Mouse (Mus musculus) megakaryocyte progenitor cell, adult 5-6 weeks (primary cell): ENCODE measurements around the gene Dlg1. TPM values are rescaled to one million over a fixed set of nuclear protein-coding genes. Genes with fewer than 3 reads are reported as not detected.

Source experiments
- ATAC-seq: replicated peaks from 2 replicates; pipeline ENCODE4 v1.8.0; 2016; ENCODE audit warnings: mild to moderate bottlenecking, moderate TSS enrichment, inconsistent platforms; ENCODE audit not compliant: poor library complexity
- total RNA-seq, 2 experiments: library from RNA; stranded (forward) in 1 of 2; stranded (reverse) in 1 of 2; fragments of 157-497, 149-512 nt in 1 of 2; fragments of 200-1000 nt in 1 of 2; gene quantifications; 2 replicates each; pipeline versions ENCODE4 v1.2.3 to v1.2.4; 2015 to 2017

Dlg1 gene
- total RNA-seq, 2 experiments from 2014 or later, result 24.9 to 31.0 TPM

DNA sequence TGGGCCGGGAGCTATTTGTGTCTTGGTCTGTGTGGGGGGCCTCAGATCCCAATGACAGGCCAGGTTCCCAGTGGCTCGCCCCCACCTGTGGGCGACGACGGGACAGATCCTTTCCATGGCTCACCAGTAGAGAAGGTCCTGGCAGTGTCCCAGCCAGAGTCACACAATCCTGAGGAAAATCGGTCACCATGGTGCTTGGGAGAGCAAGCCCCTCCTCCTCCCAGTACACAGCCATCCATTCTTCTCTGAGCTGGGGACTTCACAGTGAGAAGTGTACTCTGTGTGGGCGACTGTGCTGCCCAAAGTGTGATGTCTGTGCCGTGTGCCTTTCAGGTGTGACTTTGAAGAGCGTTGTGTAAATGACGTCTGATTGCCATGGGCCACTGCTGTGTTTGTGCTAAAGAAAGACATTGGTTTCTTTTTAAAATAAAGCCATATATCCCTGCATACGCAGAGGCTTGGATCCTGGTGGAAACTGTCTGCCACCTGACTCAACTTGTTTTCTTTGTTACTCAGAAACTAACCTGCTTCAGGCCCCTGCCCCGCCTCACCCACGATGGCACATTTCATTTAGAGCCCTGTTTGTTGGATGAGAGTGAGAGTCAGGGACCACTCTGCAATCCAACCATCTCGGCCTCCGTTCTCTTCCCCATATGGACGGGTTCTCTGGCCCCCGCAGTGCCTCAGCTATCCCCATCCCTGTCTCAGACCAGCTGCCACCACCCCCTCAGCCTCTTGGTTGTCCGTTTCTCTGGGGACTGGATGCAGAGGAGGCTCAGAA lies 235.5 kb downstream of the Dlg1 start:
- no peak for ATAC-seq

DNA sequence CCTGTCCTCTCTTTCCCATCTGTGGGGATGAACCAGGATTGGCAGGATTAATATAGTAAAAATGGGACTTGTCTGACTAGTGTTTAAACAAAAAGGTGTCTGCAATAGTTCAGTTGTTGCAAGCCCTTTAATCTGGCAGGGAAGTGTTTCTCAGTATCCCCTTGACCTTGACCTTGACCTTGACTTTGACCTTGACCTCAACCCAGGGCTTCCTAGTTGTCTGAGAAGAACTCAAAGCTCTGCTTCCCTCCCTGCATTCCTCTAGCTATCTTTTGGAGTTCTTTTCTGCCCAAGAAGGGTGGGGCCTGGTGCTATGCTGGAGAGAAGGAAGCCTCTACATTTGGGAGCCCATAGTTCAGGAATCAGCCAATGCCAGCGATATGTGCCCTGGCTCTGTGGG lies 238.6 kb downstream of the Dlg1 start:
- no peak for ATAC-seq

- ATAC-seq, result no peak
Measured at GRCm38 (mm10) chr16:31903239-31903638, 240.0 kb downstream of the Dlg1 start.

GRCm38 (mm10) chr16:31905331-31905730 lies 242.1 kb downstream of the Dlg1 start:
- ATAC-seq, result no peak

DNA sequence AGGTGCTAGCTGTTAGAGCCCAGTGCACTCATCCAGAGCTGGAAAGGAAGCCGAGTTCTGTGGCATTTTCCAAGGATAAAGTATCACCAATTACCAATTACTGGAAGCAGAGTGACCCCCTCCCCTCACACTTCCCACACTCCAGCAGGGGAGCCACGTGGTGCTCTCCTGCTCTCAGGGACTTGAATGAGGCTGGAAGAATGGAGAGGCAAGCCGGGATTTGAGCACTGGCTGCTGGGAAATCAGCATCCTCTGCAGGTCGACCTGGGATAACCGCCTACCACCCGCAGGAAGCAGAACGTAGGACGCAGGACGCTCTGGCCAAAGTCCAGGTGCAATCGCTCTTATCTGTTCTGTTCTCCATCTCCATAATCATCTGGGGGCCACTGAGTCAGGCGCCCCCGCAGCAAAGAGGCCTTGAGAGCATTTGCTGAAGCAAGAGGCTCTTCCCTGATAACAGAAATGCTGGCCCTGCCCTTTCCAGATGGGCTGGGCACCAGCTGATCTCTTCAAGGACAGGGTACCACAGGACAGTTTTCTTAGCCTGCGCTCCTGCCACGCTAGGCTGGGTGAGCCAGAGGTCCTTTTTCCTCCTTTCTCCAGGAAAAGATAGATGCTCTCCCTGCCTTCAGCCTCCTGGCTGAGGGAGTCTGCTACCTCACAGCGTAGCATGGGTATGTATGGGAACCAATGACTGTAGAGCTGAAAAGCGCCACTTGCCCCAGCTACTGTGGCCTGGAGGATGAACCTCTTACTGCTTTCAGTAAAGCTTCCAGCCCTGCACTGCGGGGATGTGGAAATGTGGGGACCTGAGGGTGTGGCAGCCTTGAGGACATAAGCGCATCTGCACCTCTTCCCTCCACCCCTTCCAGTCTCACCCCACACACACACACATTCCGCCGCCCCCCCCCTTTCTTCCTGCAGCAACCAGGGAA lies 242.9 kb downstream of the Dlg1 start:
- ATAC-seq, result no peak

- peak; percentile 81 for ATAC-seq
Measured at GRCm38 (mm10) chr16:31906896-31907295, 243.7 kb downstream of the Dlg1 start.

DNA sequence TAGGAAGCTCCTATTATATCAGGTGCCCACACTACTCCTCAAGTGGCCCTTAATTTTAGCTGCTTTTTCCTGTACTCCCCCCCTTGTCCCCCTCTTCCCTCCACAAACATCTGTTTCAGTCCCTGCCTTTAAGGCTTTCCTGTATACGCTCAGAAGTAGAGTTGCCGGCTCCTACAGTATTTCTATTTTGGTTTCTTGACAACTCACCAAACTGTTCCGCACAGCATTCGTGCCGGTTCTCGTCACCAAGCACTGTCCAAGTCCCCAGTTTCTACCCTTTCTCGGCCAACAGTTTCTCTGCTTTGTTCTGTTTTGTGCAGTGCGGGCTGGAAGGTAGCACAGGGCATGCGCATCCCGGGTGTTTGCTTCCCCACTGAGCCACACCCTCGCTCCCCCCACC lies 245.7 kb downstream of the Dlg1 start:
- no peak for ATAC-seq

DNA sequence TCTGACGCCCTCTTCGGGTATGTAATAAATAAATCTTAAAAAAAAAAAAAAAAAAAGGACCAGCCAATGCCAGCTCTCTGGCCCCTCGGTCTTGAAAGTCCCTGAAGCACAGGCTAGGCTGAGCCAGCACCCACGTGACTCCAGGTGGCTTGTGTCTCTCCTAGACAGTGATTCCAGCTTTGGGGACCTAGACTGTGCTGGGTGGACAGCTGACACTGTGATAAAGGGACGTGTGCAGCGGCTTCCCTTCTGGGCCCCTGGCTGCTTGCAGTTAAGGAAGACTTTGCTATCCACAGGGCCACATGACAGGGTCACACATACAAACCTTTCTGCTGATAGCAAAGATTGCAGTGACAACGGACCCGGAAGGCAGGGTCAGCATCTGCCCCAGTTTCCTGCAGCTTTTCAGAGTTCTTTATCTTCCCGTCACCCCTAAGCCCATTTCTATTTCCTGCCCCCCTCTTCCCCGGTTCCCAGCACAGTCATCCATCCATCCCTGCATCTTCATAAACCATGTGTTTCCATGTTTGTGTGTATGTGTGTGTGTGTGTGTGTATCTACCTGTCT lies 247.1 kb downstream of the Dlg1 start:
- ATAC-seq, result no peak

- ATAC-seq, result no peak
Measured at GRCm38 (mm10) chr16:31917776-31918175, 254.5 kb downstream of the Dlg1 start.

DNA sequence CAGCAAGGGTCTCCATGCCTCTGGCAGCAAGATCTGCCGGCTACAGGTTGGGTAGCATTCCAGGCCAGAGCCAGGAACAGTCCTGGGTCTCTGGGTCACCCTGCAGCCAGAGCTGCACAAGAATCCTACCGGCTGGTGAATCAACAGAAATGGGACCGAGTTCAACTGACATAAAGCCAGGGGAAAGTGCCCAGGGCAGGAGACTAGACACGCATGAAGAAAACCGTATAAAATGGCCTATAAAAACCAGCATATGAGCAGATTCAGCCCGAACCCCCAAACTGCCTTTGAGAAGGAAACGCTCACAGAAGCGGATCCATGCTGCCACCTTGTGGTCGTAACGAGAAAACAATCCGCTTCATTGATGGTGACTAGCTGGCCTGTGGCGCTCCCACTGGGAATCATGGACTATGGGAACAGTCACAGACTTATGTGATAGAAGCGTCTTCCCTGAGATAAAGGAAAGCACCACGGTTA lies 255.0 kb downstream of the Dlg1 start:
- ATAC-seq, result peak; percentile 94

GRCm38 (mm10) chr16:31924368-31924767 lies 261.1 kb downstream of the Dlg1 start:
- no peak for ATAC-seq

Other genes starting within 250 kb of the Dlg1 start
- gene Bdh1, start 241.2 kb upstream of the Dlg1 start, total RNA-seq (2015), result 1.3 and 2.6 TPM in 2 replicates
- gene Bdh1, start 241.2 kb upstream of the Dlg1 start, total RNA-seq (2017), result 3.0 and 4.7 TPM in 2 replicates
- not detected in 2 replicates for gene Meltf, start 215.4 kb downstream of the Dlg1 start, total RNA-seq (2015)
- gene Meltf, start 215.4 kb downstream of the Dlg1 start, total RNA-seq (2017), result not detected in 2 replicates